Mouse (Mus musculus) cortical plate, adult 2 months (tissue): ENCODE data around the gene Frs2. TPM values are rescaled to one million over a fixed set of nuclear protein-coding genes. Genes with fewer than 3 reads are reported as not detected.
A peak's percentile ranks its signal among the peaks of the same experiment; 100 is the strongest.

Experiments
- H3K27ac ChIP-seq: fragments of 200-500 bp; 2 replicates; pipeline ENCODE4 v1.5.1; 2012; ENCODE audit warnings: low read length, control low read depth, inconsistent platforms; ENCODE audit not compliant: insufficient read depth
- H3K4me1 ChIP-seq: fragments of 200-500 bp; 2 replicates; pipeline ENCODE4 v1.6.1; 2011; ENCODE audit warnings: low read length; ENCODE audit not compliant: control insufficient read depth, insufficient read depth
- H3K4me3 ChIP-seq: fragments of 200-500 bp; 2 replicates; pipeline ENCODE4 v1.5.1; 2011; ENCODE audit warnings: mild to moderate bottlenecking, low read length, control low read depth; ENCODE audit not compliant: insufficient read depth
- CTCF ChIP-seq: fragments of 200-500 bp; IDR thresholded peaks from 2 replicates; pipeline ENCODE4 v1.5.1; 2011; ENCODE audit warnings: mild to moderate bottlenecking, control low read depth, low read length; ENCODE audit not compliant: insufficient read depth; ENCODE audit errors: extremely low read depth
- POLR2A ChIP-seq: fragments of 200-500 bp; IDR thresholded peaks from 2 replicates; pipeline ENCODE4 v1.6.1; 2011; ENCODE audit warnings: mild to moderate bottlenecking, low read length, control low read depth; ENCODE audit not compliant: insufficient read depth; ENCODE audit errors: extremely low read depth
- polyA plus RNA-seq: library from polyadenylated mRNA; depleted of rRNA; stranded (reverse); fragments of >200 nt; gene quantifications from 2 replicates; pipeline ENCODE4 v1.2.3, GENCODE M21; 2012; rRNA removed

The Frs2 gene
- 34.9 and 35.9 TPM in 2 replicates for polyA plus RNA-seq

- Histone ChIP-seq H3K4me1 (peaks cover 5% of the 10 kb centered on the region; the same call in 1 of the 2 replicates), H3K27ac (peak within 1 kb of the TSS; percentile 36; the same call in 1 of the 2 replicates), H3K4me3 (peak within 1 kb of the TSS; percentile 99)
- no peak for TF ChIP-seq CTCF
- TF ChIP-seq POLR2A: peak; percentile 67
These were observed at the start of gene Frs2 for GRCm38 (mm10) chr10:117148361-117149003. TSS of gene Frs2 (minus strand) at chr10:117148534.

- Histone ChIP-seq H3K27ac (no peak overlapping the region), H3K4me1 (no peaks in the 10 kb centered on the region), H3K4me3 (no peak overlapping the region)
- TF ChIP-seq POLR2A (no peak), CTCF (no peak)
These were observed 48.4 kb upstream of the Frs2 start for GRCm38 (mm10) chr10:117196696-117197095.

- TF ChIP-seq CTCF: no peak
- TF ChIP-seq POLR2A: no peak
- Histone ChIP-seq H3K4me3 (no peak overlapping the region), H3K4me1 (no peaks in the 10 kb centered on the region), H3K27ac (no peak overlapping the region)
These were observed 47.4 kb upstream of the Frs2 start for GRCm38 (mm10) chr10:117195748-117196147.

- H3K27ac ChIP-seq: no peak overlapping the region
- no peak overlapping the region for H3K4me3 ChIP-seq
- no peak for TF ChIP-seq POLR2A
- TF ChIP-seq CTCF: no peak
- H3K4me1 ChIP-seq: no peaks in the 10 kb centered on the region
These were observed 46.7 kb upstream of the Frs2 start for GRCm38 (mm10) chr10:117195005-117195404.

GRCm38 (mm10) chr10:117193364-117193763 is 45.0 kb upstream of the Frs2 start:
- Histone ChIP-seq H3K4me1 (no peaks in the 10 kb centered on the region), H3K27ac (no peak overlapping the region), H3K4me3 (no peak overlapping the region)
- TF ChIP-seq POLR2A (no peak), CTCF (no peak)

GRCm38 (mm10) chr10:117185399-117186089 is 37.2 kb upstream of the Frs2 start:
- Histone ChIP-seq H3K4me3 (no peak overlapping the region), H3K27ac (no peak overlapping the region), H3K4me1 (no peaks in the 10 kb centered on the region)
- no peak for TF ChIP-seq CTCF

GRCm38 (mm10) chr10:117181098-117181497 is 32.8 kb upstream of the Frs2 start:
- Histone ChIP-seq H3K27ac (no peak overlapping the region), H3K4me1 (no peaks in the 10 kb centered on the region), H3K4me3 (no peak overlapping the region)
- TF ChIP-seq POLR2A (no peak), CTCF (no peak)

- no peak overlapping the region for H3K27ac ChIP-seq
- TF ChIP-seq POLR2A (no peak), CTCF (no peak)
- no peak overlapping the region for H3K4me3 ChIP-seq
- H3K4me1 ChIP-seq: no peaks in the 10 kb centered on the region
These were observed 26.3 kb upstream of the Frs2 start for GRCm38 (mm10) chr10:117174645-117175044.

GRCm38 (mm10) chr10:117173566-117174438 is 25.5 kb upstream of the Frs2 start:
- Histone ChIP-seq H3K4me3 (no peak overlapping the region), H3K4me1 (no peaks in the 10 kb centered on the region), H3K27ac (no peak overlapping the region)
- TF ChIP-seq CTCF (no peak), POLR2A (no peak)

- H3K4me1 ChIP-seq: no peaks in the 10 kb centered on the region
These were observed 24.8 kb upstream of the Frs2 start for GRCm38 (mm10) chr10:117173111-117173510.

More at GRCm38 (mm10) chr10:117173111-117173510, 24.8 kb upstream of the Frs2 start:
- Histone ChIP-seq H3K27ac (no peak overlapping the region), H3K4me3 (no peak overlapping the region)
- TF ChIP-seq CTCF: no peak
- TF ChIP-seq POLR2A: no peak
